Mouse (Mus musculus) heart, adult 2 months (tissue): ENCODE measurements around the gene Spag7.

Experiments used
- CTCF ChIP-seq: fragments of 200-600 bp; IDR thresholded peaks from 2 replicates; pipeline ENCODE4 v1.8.1; 2022; ENCODE audit warnings: antibody characterized with exemption, mild to moderate bottlenecking, moderate library complexity
- EP300 ChIP-seq: fragments of 200-500 bp; IDR thresholded peaks from 2 replicates; pipeline ENCODE4 v1.6.1; 2011; ENCODE audit warnings: low read depth, low read length, control low read depth; ENCODE audit not compliant: insufficient read depth
- POLR2A ChIP-seq: fragments of 200-500 bp; IDR thresholded peaks from 2 replicates; pipeline ENCODE4 v1.6.1; 2011; ENCODE audit warnings: mild to moderate bottlenecking, low read depth, low read length, control low read depth; ENCODE audit not compliant: insufficient read depth

- TF ChIP-seq CTCF (no peak), POLR2A (no peak), EP300 (no peak)
Measured at GRCm38 (mm10) chr11:70699051-70699450, 29.8 kb upstream of the Spag7 start.
